Mouse (Mus musculus) midbrain, postnatal 0 days (tissue): ENCODE measurements around the gene Ptges2. TPM values are rescaled to one million over a fixed set of nuclear protein-coding genes. Genes with fewer than 3 reads are reported as not detected.
A peak's percentile ranks its signal among the peaks of the same experiment; 100 is the strongest.
"Not testable (repeated sequence)": the region's sequence is repeated elsewhere in the genome, so short reads cannot be mapped to it uniquely, and the experiment has no call there.

ENCODE experiments used
- ATAC-seq: fragments of 200-750 bp; cut with Nextera tagmentation; 2 replicates; pipeline ENCODE4 v1.8.0; 2017; ENCODE audit warnings: moderate number of reproducible peaks, mild to moderate bottlenecking, moderate TSS enrichment, moderate library complexity; ENCODE audit not compliant: low FRiP score
- DNase-seq: peaks from one replicate; pipeline ENCODE4 v3.0.0-alpha.2; 2015; ENCODE audit warnings: low spot score
- H3K27ac ChIP-seq: fragments of 300-500 bp; sonication (generic); 2 replicates; pipeline ENCODE4 v1.5.1; 2014; ENCODE audit warnings: low read depth, mild to moderate bottlenecking, low read length, mixed read lengths
- H3K27me3 ChIP-seq: fragments of 300-500 bp; sonication (generic); 2 replicates; pipeline ENCODE4 v1.6.1; 2014; ENCODE audit warnings: low read length, control low read depth, mixed read lengths; ENCODE audit not compliant: insufficient read depth
- H3K36me3 ChIP-seq: fragments of 300-500 bp; sonication (generic); 2 replicates; pipeline ENCODE4 v1.6.1; 2014; ENCODE audit warnings: low read length, control low read depth, mixed read lengths; ENCODE audit not compliant: insufficient read depth
- H3K4me1 ChIP-seq: fragments of 300-500 bp; sonication (generic); 2 replicates; pipeline ENCODE4 v1.6.1; 2014; ENCODE audit warnings: mild to moderate bottlenecking, control low read depth, antibody characterized with exemption, low read length, mixed read lengths; ENCODE audit not compliant: insufficient read depth
- H3K4me2 ChIP-seq: fragments of 300-500 bp; sonication (generic); 2 replicates; pipeline ENCODE4 v1.6.1; 2014; ENCODE audit warnings: low read depth, mild to moderate bottlenecking, low read length, mixed read lengths; ENCODE audit not compliant: poor library complexity, severe bottlenecking
- H3K4me3 ChIP-seq: fragments of 300-500 bp; sonication (generic); 2 replicates; pipeline ENCODE4 v1.5.1; 2014; ENCODE audit warnings: low read depth, mild to moderate bottlenecking, low read length, moderate library complexity
- H3K9ac ChIP-seq: fragments of 300-500 bp; sonication (generic); replicated peaks from 2 replicates; pipeline ENCODE4 v1.6.1; 2014; ENCODE audit warnings: mild to moderate bottlenecking, low read length, moderate library complexity, mixed read lengths; ENCODE audit not compliant: poor library complexity, severe bottlenecking
- H3K9me3 ChIP-seq: fragments of 300-500 bp; sonication (generic); 2 replicates; pipeline ENCODE4 v1.6.1; 2016; ENCODE audit warnings: low read length, control low read depth
- CTCF ChIP-seq: IDR thresholded peaks from 2 replicates; pipeline ENCODE4 v1.5.1; 2016; ENCODE audit warnings: antibody characterized with exemption, mild to moderate bottlenecking
- WGBS: fragments of 180-500 bp; shearing (Covaris S2); extraction: QIAGEN DNeasy Blood & Tissue Kit; methylation state at CpG from one replicate; pipeline ENCODE4 v1.1.7; 2014; 5-methylcytosine and 5-hydroxymethylcytosine counted together
- polyA plus RNA-seq: library from polyadenylated mRNA; unstranded; fragments of >200 nt; fragmentation: Nextera tagmentation; extraction: Ambion mirVana; gene quantifications from 2 replicates; pipeline ENCODE4 v1.2.1, GENCODE M21; 2015
- total RNA-seq: library from RNA; depleted of rRNA; stranded (reverse); fragments of >200 nt; gene quantifications from 2 replicates; pipeline ENCODE4 v1.2.3, GENCODE M21; 2014

Ptges2 gene
- total and polyA plus RNA-seq, 2 experiments from 2014 or later = 41.1 to 56.2 TPM

DNA sequence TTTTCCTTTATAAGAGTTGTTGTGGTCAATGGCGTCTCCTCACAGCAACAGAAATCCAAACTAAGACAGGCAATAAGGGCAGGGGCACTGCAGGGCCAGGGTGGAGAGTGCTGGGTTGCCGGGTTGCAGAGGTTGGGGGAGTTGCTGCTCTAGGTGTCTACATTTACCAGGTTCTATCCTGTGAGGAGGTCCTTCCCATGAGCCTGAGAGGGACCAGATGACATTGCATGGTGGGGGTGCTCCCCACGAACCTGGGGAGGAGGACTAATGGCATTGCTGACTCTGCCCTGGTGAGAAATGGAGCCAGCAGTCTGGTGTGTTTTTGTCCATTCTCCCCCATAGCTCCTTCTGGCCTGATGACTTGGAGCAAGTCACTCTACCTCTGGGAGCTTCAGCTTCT is 38.0 kb upstream of the Ptges2 start:
- no peak overlapping the region for H3K4me3 ChIP-seq
- no peak for ATAC-seq
- H3K27ac ChIP-seq = no peak overlapping the region
- H3K4me1 ChIP-seq = peaks cover 6% of the 10 kb centered on the region; the same call in 1 of the 2 replicates
- H3K9ac ChIP-seq = no peak overlapping the region
- no peak for TF ChIP-seq CTCF
- WGBS = 81% methylated on average over 3 of the region's 3 CpGs
- H3K27me3 ChIP-seq = no peaks in the 10 kb centered on the region
- H3K4me2 ChIP-seq = no peak overlapping the region
- DNase-seq = no peak
- no peaks in the 10 kb centered on the region for H3K9me3 ChIP-seq
- H3K36me3 ChIP-seq = no peaks in the 10 kb centered on the region

DNA sequence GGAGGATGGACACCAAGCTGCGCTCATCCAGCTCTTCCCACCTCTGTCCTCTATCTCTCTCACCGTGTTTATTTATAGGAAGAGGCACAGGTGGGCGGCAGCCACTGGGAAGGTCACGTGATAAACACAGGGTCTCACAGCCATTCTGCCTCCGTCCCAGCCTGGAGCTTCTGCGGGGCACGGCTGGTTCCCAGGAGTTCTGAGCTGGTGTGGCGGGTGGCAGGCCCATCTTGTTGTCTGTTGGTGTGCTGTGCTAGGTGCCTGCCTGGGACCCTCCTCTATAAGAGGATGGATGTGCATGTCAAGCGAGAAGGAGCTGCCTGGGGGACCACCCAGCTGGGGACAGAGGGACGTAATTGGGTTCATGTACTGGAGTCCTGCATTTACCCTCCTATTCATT is 37.3 kb upstream of the Ptges2 start:
- Histone ChIP-seq H3K36me3 (no peaks in the 10 kb centered on the region), H3K4me1 (peaks cover 6% of the 10 kb centered on the region; the same call in 1 of the 2 replicates), H3K4me3 (no peak overlapping the region), H3K27me3 (no peaks in the 10 kb centered on the region), H3K27ac (no peak overlapping the region), H3K9me3 (no peaks in the 10 kb centered on the region), H3K9ac (no peak overlapping the region), H3K4me2 (no peak overlapping the region)
- 66% methylated on average over 10 of the region's 10 CpGs for WGBS
- DNase-seq = no peak
- no peak for TF ChIP-seq CTCF
- no peak for ATAC-seq

DNA sequence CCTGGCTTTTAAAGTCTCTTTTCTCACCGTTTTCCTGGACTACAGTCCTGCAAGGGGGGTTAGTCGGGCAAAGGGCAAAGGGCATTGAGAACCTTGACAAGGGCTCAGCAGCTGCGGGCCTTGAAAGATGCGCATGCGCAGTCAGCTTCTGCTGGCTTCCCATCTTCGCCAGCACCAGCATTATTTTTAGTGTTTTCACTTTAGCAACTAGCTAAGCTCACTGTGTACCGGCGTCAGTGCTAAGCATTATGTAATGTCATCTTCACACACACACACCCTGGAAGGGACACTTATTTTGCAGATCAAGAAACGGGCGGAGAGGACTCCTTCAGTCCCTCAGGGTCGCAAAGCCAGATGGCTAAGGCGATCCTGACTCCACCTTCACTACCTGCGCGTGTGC is 35.0 kb upstream of the Ptges2 start:
- Histone ChIP-seq H3K4me2 (peak overlapping the region; percentile 55), H3K9ac (no peak overlapping the region)
- WGBS = 5% methylated on average over 14 of the region's 14 CpGs

DNA sequence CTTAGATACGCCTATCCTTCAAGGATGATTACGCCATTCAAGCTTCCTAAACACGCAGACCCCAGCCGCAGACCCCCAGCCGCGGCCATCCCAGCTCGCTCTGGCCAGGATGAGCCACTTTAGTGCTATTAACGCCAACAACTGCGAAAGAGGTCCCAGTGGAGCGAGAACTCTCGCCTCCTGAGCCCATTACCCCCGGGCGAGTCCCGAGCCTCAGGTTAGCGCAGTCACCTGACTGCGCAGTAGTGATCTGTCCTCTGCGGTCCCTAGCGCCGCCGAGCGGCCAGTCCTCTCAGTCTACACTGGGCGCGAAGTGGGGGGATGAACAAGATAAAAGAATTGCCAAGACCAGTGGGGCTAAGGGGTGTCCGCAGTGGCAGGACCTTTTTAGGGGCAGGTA is 34.3 kb upstream of the Ptges2 start:
- no peaks in the 10 kb centered on the region; the same call in 1 of the 2 replicates for H3K36me3 ChIP-seq
- H3K9me3 ChIP-seq = no peaks in the 10 kb centered on the region
- WGBS = 2% methylated on average over 24 of the region's 24 CpGs
- H3K4me2 ChIP-seq = peak overlapping the region; percentile 55
- ATAC-seq (no peak), DNase-seq (peak; percentile 54)
- H3K27me3 ChIP-seq = no peaks in the 10 kb centered on the region
- peaks cover 10% of the 10 kb centered on the region; the same call in 1 of the 2 replicates for H3K4me1 ChIP-seq
- H3K4me3 ChIP-seq = peak overlapping the region; percentile 22
- peak; percentile 60 for TF ChIP-seq CTCF
- no peak overlapping the region for H3K27ac ChIP-seq
- 0 out of 2 replicates have a peak overlapping the region, but pooled peaks have one; percentile 19 for H3K9ac ChIP-seq

More for the DNA sequence above, 35.0 kb upstream of the Ptges2 start:
- Histone ChIP-seq H3K36me3 (no peaks in the 10 kb centered on the region; the same call in 1 of the 2 replicates), H3K4me3 (peak overlapping the region; percentile 22), H3K9me3 (no peaks in the 10 kb centered on the region), H3K27me3 (no peaks in the 10 kb centered on the region), H3K27ac (peak overlapping the region; percentile 27; the same call in 1 of the 2 replicates), H3K4me1 (peaks cover 10% of the 10 kb centered on the region; the same call in 1 of the 2 replicates)
- TF ChIP-seq CTCF = no peak
- ATAC-seq (no peak), DNase-seq (peak; percentile 76)

DNA sequence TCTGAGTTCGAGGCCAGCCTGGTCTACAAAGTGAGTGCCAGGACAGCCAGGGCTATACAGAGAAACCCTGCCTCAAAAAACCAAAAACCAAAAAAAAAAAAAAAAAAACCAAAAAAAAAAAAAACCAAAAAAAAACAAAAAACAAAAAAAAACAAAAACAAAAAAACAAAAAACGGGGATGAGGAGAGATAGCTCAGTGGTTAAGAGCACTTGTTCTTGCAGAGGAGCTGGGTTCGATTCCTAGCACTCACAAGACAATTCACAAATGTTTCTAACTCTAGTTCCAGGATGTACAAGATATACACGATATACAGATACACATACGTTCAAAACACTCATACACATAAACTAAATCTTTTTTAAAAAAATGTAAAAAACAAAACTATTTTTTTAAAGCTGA is 33.4 kb upstream of the Ptges2 start:
- H3K4me3 ChIP-seq = peak overlapping the region; percentile 67
- H3K4me2 ChIP-seq = peak overlapping the region; percentile 70
- DNase-seq, H3K27ac ChIP-seq, H3K9me3 ChIP-seq, H3K27me3 ChIP-seq, ATAC-seq, H3K36me3 ChIP-seq, H3K4me1 ChIP-seq: not testable (repeated sequence)
- peak overlapping the region; percentile 81; the same call in 1 of the 2 replicates for H3K9ac ChIP-seq
- WGBS = 41% methylated on average over 5 of the region's 5 CpGs

DNA sequence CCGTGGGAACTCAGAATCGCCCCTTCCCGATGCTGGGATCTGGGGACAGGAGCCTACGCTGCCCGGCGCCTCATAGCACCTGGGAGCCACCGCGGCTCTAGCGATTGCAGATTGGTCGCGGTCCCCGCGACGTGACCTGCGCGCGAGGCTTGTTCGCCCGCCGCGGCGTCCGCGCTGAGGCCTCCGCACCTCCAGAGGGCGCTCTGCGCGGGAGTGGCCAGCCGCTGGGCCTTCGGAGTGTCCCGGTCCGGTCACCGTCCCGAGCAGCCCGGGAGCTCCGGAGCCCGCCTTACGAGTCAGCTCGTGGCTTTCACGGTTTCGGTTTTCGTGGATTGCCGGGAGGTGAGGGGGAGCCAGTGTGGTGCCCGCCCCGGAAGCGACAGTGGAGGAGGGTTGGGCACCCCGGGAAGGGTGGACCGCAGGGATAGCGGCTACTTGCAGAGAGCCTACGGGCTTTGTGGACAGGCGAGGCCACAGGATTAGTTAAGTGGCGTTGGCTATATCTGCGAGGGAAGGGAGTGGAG is 32.8 kb upstream of the Ptges2 start:
- H3K27ac ChIP-seq = peak overlapping the region; percentile 82
- H3K9me3 ChIP-seq = no peaks in the 10 kb centered on the region
- DNase-seq = peak; percentile 89
- H3K4me3 ChIP-seq = peak overlapping the region; percentile 67
- no peaks in the 10 kb centered on the region for H3K27me3 ChIP-seq
- peak overlapping the region; percentile 81 for H3K9ac ChIP-seq
- peak; percentile 79 for ATAC-seq
- TF ChIP-seq CTCF = peak; percentile 93
- peak overlapping the region; percentile 70 for H3K4me2 ChIP-seq
- H3K4me1 ChIP-seq = peaks cover 10% of the 10 kb centered on the region; the same call in 1 of the 2 replicates
- H3K36me3 ChIP-seq = peaks cover 11% of the 10 kb centered on the region; the same call in 1 of the 2 replicates
- 0% methylated on average over 53 of the region's 53 CpGs for WGBS
